Mouse (Mus musculus): ENCODE results near the gene Gpank1.

- no peak for TF ChIP-seq CTCF (IDR thresholded peaks at IDR 0.05; ENCODE audit: low read depth, low read length)
- TF ChIP-seq GATA1 (IDR thresholded peaks at IDR 0.05; ENCODE audit: borderline replicate concordance, low read length) = no peak
- TF ChIP-seq TAL1 (conservative IDR thresholded peaks at IDR 0.05; ENCODE audit: low read depth, low read length) = no peak
- TF ChIP-seq POLR2AphosphoS5 (IDR thresholded peaks at IDR 0.05; ENCODE audit: insufficient replicate concordance, low read depth, low read length) = no peak
- no peak for TF ChIP-seq GATA2 (IDR thresholded peaks at IDR 0.05; ENCODE audit: borderline replicate concordance, low read depth, low read length)
Measured at GRCm38 (mm10) chr17:35104079-35104478, 17.2 kb upstream of the Gpank1 start.

All from G1E (cell line).